Mouse (Mus musculus): ENCODE measurements around the gene Dnal1.
A peak's percentile ranks its signal among the peaks of the same experiment; 100 is the strongest.

Dnal1 gene

GRCm38 (mm10) chr12:84172862-84173261, 58.7 kb downstream of the Dnal1 start:
- TF ChIP-seq GATA4 (IDR thresholded peaks at IDR 0.05; ENCODE audit: insufficient replicate concordance, low read length), result no peak

- TF ChIP-seq GATA4 (IDR thresholded peaks at IDR 0.05; ENCODE audit: insufficient replicate concordance, low read length), result no peak
These were observed 59.2 kb downstream of the Dnal1 start for GRCm38 (mm10) chr12:84173309-84173915.

DNA sequence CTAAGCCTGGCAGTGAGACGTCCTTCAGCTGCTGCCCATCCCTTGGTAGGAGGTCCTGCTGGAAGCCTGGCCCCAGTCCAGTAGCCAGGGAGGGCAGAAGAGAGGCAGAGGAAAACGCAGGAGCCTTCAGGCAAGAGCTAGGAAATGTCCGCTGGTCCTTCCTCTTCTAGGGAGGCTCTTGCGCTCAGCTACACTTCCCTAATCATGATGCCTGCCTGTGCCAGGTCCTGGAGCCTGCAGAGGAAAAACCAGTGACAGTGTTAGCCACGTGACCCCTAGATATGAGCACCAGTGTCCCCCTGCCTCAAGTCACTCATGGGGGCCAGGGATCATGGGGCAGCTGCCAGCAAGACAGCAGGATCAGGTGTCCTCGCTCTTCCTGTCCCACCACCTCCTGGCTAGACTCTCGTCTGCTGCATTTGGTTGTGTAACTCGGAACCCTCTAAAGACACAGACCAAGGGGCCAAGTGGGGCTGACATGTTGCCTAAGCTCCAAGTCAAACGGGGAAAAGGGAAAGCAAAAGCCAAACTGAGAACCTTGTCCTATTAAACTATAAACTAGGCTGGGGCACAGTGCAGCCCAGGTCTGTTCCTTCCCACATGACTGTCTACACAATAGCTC, 60.1 kb downstream of the Dnal1 start:
- TF ChIP-seq GATA4 (IDR thresholded peaks at IDR 0.05; ENCODE audit: insufficient replicate concordance, low read length), result peak; percentile 37; the same call in 1 of the 2 replicates

GRCm38 (mm10) chr12:84174871-84175270, 60.7 kb downstream of the Dnal1 start:
- no peak for TF ChIP-seq GATA4 (IDR thresholded peaks at IDR 0.05; ENCODE audit: insufficient replicate concordance, low read length)

- peak; percentile 98; the same call in 1 of the 2 replicates for TF ChIP-seq GATA4 (IDR thresholded peaks at IDR 0.05; ENCODE audit: insufficient replicate concordance, low read length)
These were observed 61.5 kb downstream of the Dnal1 start for GRCm38 (mm10) chr12:84175659-84176061.

DNA sequence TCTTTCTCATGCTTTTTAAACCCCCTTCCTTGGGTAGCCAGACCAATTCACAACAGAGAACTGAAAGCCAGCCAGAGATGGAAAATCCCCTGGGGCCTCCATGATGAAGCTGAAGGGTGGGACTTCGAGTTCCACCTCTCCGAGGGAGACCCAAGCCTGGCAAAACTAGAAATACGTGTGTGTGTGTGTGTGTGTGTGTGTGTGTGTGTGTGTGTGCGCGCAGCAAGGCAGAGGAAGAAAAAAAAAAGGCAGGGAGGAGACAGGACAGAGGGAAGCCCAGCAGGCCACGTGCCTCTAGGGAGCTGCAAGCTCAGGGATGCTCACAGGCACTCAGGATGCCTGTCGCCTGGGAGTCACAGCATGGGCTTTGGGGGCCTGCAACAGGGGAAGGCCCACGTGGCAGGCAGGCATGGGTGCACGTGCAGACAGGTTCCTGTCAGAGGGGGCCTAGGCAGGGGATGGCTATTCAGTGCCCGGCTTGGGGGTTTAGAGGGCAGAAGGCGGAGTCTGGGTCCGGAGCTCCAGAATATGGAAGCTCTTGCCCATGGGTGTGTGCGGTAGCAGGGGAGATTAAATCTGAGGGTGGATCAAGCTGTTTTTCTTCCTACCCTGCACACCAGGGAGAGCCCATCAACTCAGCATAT, 62.1 kb downstream of the Dnal1 start:
- no peak for TF ChIP-seq GATA4 (IDR thresholded peaks at IDR 0.05; ENCODE audit: insufficient replicate concordance, low read length)

- TF ChIP-seq GATA4 (IDR thresholded peaks at IDR 0.05; ENCODE audit: insufficient replicate concordance, low read length), result no peak
These were observed 63.0 kb downstream of the Dnal1 start for GRCm38 (mm10) chr12:84176886-84177765.

DNA sequence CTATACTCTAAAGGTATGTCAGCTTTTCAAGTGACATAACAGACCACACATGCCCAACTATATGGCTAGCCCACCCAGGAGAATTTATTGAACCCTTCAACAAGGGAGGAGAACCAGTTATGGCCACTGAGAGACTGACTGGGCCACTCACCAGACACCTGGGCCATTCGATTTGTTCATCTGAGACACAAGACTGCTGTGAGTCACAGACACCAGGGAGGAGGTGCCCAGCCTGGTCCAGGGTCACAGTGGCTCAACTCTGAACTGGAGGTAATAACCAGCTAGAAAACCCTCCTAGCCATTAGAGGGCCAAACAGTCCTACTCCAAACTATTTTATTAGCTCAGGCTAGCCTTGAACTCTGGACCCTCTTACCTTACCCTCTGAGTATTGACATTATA, 63.9 kb downstream of the Dnal1 start:
- no peak for TF ChIP-seq GATA4 (IDR thresholded peaks at IDR 0.05; ENCODE audit: insufficient replicate concordance, low read length)

- TF ChIP-seq GATA4 (IDR thresholded peaks at IDR 0.05; ENCODE audit: insufficient replicate concordance, low read length), result no peak
These were observed 64.7 kb downstream of the Dnal1 start for GRCm38 (mm10) chr12:84178652-84179445.

DNA sequence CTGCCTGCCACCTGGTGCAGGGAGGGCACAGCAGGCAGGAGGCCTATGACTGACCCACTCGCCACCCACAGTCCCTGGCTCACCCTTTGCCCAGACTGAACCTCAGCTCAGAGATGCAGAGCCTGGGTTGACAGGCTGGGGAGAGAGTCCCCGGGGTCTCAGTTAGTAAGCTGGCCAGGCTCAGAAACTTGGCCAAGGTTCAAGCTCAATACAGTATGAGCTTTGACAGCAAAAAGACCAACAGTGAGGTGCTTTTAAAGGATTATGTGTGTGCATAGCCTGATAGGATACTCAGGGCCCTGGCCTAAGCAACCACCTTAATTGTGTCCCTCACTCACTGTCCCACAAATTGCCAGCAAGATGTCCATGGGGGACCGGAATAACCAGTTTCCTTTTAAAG, 65.9 kb downstream of the Dnal1 start:
- no peak for TF ChIP-seq GATA4 (IDR thresholded peaks at IDR 0.05; ENCODE audit: insufficient replicate concordance, low read length)

GRCm38 (mm10) chr12:84180701-84181435, 66.7 kb downstream of the Dnal1 start:
- TF ChIP-seq GATA4 (IDR thresholded peaks at IDR 0.05; ENCODE audit: insufficient replicate concordance, low read length), result no peak; the same call in 1 of the 2 replicates

GRCm38 (mm10) chr12:84181999-84182398, 67.8 kb downstream of the Dnal1 start:
- TF ChIP-seq GATA4 (IDR thresholded peaks at IDR 0.05; ENCODE audit: insufficient replicate concordance, low read length), result no peak

DNA sequence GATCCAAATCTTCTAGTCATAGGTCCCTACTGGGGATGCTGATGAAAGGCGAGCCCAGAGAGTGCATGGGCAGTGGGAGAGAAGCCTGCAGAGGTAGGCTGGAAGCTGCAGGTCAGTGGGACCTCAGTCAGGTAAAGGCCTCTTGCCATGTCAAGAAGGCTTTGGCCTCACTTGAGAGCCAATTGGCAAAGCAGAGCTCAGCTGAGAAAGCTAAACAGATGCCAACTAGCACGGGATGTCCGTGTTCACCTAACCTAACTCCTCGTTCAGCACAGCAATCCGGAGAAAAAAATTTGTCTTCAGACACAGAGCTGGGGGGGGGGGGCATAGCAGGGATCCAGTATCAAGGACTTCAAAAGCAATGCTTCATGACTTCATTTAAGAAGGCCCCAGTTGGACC, 70.8 kb downstream of the Dnal1 start:
- TF ChIP-seq GATA4 (IDR thresholded peaks at IDR 0.05; ENCODE audit: insufficient replicate concordance, low read length), result no peak

GRCm38 (mm10) chr12:84185547-84185946, 71.4 kb downstream of the Dnal1 start:
- TF ChIP-seq GATA4 (IDR thresholded peaks at IDR 0.05; ENCODE audit: insufficient replicate concordance, low read length), result no peak
